Mouse (Mus musculus) embryo, embryonic 11.5 days (tissue): ENCODE results near the gene Mrpl19.

ENCODE experiments used
- DNase-seq: peaks from one replicate; pipeline ENCODE4 v3.0.0-alpha.2; 2012; ENCODE audit warnings: low read depth, low spot score

Mrpl19 gene

GRCm38 (mm10) chr6:81933281-81933680 lies 32.5 kb downstream of the Mrpl19 start:
- no peak for DNase-seq

DNA sequence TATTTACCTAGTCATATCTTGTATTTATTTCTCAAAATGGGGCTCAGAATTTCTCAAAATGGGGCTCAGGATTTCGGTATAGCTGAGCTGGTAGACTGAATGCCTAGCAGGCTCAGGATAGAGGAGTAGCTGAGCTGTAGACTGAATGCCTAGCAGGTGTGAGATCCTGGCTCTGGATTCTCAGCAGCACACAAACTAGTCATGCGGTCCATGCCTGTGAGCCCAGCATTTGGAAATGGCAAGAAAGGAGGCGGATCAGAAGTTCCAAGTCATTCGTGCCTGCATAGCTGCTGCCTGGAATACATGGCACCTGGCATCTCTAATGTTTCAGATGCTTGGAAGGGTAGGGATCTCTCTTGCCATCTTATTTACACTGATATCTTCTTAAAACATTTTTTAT lies 36.4 kb downstream of the Mrpl19 start:
- DNase-seq = no peak

DNA sequence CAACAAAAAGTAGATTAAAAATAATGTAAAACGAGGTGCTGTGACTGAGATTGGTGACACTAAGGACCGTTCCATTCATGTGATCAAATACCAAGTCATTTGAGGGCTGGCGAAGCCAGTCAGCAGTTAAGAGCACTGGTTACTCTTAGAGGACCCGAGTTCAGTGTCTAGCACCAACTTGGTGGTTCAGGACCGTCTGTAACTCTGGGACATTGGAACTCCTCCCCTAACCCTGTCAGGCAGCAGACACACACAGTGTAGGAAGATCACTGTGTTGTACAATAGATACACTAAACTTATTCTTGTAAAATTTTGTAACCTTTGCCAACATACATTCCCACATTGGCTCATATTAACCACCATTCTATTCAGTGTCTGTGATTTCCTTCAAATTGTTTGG lies 41.5 kb downstream of the Mrpl19 start:
- DNase-seq = no peak

DNA sequence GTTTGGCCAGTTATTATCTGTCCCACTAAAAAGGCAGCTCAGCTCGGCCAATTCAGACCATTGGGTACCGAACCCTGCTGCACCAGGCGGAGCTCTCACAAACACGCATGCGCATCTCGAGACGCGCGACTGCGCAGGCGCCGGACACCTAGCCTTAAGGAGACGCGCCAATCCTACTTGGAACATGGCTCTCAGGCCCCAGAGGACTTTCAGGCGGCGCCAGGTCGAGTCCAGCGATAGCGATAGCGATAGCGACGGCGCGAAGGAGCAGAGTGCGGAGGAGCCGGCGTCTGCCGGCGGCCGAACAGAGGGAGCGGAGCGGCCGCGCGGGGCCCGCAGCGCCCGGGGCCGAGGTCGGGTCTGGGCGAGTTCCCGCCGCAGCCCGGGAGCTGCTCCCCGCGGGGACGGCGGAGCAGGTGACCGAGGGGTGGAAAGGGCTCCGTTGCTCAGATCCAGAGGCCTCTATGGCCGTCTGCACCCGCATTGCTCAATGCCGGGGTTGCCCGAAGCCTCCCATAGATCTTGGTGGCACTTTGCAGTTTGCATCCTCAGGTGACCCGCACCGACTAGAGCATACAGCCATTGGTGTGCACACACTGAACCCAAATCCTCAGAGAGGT lies 42.1 kb downstream of the Mrpl19 start, which contains the start of gene Gcfc2:
TSS of gene Gcfc2 (plus strand) at position 147 of the 620 bp plus-strand sequence.
- peak; percentile 92 for DNase-seq

DNA sequence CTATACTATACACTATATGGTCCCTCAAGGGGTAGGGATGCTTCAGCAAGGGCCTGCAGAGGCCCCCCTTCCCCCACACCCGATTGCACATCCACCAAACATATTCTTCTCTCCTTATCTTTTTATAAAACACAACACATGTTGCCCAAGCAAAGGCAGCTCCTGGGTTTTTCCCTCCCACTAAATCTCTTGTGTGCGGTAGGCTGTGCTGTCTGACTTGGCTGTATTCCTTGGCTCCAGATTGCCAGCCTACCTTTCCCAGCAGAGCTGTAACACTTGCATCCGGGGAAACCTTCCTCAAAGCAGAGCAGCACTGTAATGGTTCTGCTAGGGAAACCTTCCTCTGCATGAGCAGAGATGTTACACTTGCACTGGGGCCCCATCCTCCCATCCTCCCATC lies 53.6 kb downstream of the Mrpl19 start:
- DNase-seq = no peak

- DNase-seq = no peak
Observed at GRCm38 (mm10) chr6:81911713-81912112, 54.0 kb downstream of the Mrpl19 start.

GRCm38 (mm10) chr6:81911244-81911643 lies 54.5 kb downstream of the Mrpl19 start:
- DNase-seq = no peak

- DNase-seq = no peak
Observed at GRCm38 (mm10) chr6:81910302-81910855, 55.4 kb downstream of the Mrpl19 start.
